Mouse (Mus musculus) lung, postnatal 10 days (tissue): ENCODE data around the gene Tbk1.
A peak's percentile ranks its signal among the peaks of the same experiment; 100 is the strongest.

Experiments
- DNase-seq: peaks from one replicate; pipeline ENCODE4 v3.0.0; 2021

Tbk1 gene

GRCm38 (mm10) chr10:121585791-121586642 lies 570 bp downstream of the Tbk1 start:
- DNase-seq: no peak

- DNase-seq: no peak
Observed at GRCm38 (mm10) chr10:121585056-121585790, 1.4 kb downstream of the Tbk1 start.

- DNase-seq: no peak
Observed at GRCm38 (mm10) chr10:121584033-121584432, 2.6 kb downstream of the Tbk1 start.

- no peak for DNase-seq
Observed at GRCm38 (mm10) chr10:121583016-121583415, 3.6 kb downstream of the Tbk1 start.

GRCm38 (mm10) chr10:121582287-121582686 lies 4.3 kb downstream of the Tbk1 start:
- no peak for DNase-seq

DNA sequence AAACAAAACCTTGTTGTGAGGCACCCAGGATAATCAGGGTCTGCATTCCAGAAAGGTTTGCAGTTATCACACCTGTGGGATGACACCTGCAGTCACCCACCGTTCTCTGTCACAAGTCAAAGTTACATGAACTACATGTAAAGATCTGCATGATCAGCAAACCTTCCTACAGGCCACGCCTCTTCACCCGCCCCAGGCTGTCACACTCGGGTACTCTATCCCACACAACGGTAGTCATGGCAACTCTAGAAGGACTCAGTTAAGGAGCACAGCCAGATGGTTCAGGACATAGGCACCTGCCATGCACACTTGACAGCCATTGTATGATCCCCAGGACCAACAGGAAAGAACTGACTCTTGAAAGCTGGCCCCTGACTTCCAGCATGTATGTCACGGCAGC lies 5.2 kb downstream of the Tbk1 start:
- no peak for DNase-seq

- DNase-seq: no peak
Observed at GRCm38 (mm10) chr10:121580381-121580780, 6.2 kb downstream of the Tbk1 start.

DNA sequence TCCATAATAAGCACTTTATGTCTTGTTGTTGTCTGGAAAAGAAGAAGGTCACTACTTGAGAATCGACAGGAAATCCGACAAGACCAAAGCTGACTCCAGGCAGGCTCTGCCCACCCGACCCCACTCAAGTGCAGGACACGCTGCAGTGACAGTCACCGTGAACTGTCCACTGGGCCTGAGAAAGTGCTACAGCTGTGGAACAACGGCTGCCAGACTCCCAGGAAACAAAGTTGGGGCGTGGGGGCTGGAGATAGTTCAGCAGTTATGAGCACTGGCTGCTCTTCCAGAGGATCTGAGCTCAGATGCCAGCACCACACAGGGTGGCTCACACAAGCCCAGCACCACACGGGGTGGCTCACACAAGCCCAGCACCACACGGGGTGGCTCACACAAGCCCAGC lies 10.2 kb downstream of the Tbk1 start:
- DNase-seq: no peak

DNA sequence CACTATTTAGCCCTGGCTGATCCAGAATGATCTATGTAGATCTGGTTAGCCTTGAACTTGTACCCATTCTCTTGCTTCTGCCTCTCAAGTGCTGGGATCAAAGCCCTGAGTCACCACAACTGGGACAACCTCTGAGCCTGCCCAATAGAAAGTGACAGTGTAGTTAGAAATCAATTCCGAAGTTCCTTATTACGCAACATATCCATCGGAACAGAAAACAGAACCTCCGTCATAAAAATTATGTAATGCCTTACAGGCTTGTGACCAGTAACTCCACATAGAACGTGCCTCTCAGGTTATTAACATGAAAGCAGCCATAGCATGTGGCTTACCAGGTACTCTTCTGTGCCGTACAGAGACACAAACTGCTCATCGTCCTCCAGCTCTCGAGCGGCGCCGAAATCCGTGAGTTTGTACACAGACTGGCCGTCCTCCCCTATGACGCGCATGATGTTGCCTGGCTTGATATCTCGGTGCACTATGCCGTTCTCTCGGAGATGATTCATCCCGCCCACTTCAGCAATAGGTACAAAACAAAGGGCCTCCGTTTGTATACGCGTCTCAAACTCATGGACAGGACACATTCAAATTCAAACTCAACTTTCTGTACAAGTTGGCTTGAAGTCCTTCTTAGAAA lies 15.0 kb downstream of the Tbk1 start:
- DNase-seq: no peak

- DNase-seq: no peak
Observed at GRCm38 (mm10) chr10:121571031-121571430, 15.6 kb downstream of the Tbk1 start.

DNA sequence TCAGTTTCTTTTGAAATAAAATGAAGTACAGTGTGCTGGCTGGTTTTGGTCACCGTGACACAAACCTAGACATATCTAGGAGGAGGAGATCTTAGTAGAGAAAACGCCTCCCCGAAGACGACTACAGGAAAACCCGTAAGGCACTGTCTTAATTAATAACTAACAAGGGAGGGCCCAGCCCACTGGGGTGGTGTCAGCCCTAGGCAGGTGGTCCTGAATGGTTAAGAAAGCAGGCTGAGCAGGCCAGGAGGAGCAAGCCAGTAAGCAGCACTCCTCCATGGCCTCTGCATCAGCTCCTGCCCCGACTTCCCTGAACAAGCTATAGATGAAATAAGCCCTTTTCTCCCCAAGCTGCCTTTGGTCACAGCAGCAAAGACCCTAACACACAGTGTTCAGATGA lies 16.8 kb downstream of the Tbk1 start:
- DNase-seq: no peak

- DNase-seq: no peak
Observed at GRCm38 (mm10) chr10:121569001-121569589, 17.5 kb downstream of the Tbk1 start.

DNA sequence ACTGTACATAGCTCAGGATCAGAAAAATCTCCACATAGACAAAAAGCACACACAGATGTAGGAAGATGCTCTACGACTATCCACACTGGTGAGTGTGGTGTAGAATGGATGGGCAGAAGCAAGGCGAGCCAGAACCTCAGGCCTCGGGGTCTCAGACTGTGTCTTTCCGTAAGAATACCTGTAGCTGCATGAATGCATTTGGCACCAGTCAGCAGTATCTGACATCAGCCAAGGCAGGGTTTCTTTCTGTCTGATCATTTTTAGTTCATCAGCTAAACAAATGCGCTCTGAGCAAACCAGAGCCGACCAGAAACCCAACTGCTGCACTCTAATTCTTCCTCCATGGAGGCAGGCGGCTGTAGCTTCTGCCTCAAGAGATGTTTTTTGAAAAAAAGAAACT lies 18.1 kb downstream of the Tbk1 start:
- no peak for DNase-seq

GRCm38 (mm10) chr10:121568026-121568425 lies 18.6 kb downstream of the Tbk1 start:
- DNase-seq: no peak

DNA sequence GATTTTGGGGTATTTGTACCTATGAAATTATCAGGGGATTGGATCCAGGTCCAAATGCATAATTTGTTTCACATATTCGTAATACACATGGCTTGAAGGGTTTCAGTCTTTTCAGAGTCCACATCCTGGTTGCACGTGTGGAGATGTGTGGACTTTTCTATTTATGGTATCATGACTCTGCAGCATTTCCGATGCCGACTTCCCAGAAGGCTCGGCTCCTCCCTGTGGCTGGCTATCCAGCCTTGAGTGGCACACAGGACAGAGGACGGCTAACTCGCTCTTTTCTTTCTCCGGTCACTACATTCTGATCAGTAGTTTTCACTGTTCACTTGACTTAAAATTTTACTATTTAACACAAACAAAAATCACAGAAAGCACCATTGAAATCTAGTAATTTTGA lies 22.1 kb downstream of the Tbk1 start:
- DNase-seq: no peak

- DNase-seq: no peak
Observed at GRCm38 (mm10) chr10:121558231-121558630, 28.4 kb downstream of the Tbk1 start.

DNA sequence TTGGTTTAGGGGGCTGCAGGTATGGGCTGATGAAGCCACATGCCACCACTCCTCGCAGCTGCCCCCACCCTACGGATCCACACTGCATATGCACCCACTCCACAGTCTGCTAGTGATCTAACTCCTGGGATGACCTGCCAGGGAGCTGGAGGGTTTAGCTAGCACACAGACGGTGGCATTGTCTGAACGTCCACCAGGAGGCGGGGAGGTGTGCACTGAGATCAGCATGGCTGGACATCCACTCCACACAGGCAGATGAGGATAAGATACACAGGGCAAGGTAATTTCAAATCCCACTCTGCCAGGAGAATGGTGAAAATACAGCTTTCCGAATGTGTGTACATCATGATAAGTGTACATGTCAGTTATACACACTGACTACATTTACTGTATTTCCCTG lies 30.3 kb downstream of the Tbk1 start:
- DNase-seq: peak; percentile 15

- no peak for DNase-seq
Observed at GRCm38 (mm10) chr10:121550334-121550733, 36.3 kb downstream of the Tbk1 start.

GRCm38 (mm10) chr10:121549670-121550069 lies 36.9 kb downstream of the Tbk1 start:
- DNase-seq: no peak

DNA sequence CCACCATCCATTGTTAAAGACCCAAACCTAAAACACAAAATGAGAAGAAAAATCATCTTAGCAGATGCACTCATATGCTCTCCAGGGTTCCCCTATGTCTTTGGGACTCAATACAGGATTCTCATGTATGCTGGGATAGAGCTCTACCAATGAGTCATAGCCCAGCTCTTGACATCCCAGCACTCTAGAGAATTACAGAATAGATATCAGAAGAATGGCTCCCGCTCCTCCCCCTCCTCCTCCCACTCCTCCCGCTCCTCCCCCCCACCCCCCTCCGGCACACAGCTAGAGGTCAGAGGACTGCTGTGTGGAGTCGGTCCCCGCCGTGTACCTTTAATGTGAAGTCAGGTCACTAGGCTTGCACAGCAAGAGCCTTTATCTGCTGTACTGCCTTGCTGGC lies 39.4 kb downstream of the Tbk1 start:
- DNase-seq: no peak

GRCm38 (mm10) chr10:121543577-121543976 lies 43.0 kb downstream of the Tbk1 start:
- DNase-seq: no peak

- DNase-seq: no peak
Observed at GRCm38 (mm10) chr10:121542156-121542555, 44.4 kb downstream of the Tbk1 start.

GRCm38 (mm10) chr10:121534995-121535394 lies 51.6 kb downstream of the Tbk1 start:
- no peak for DNase-seq
